Mouse (Mus musculus): ENCODE data around the gene Hsdl2. TPM values are rescaled to one million over a fixed set of nuclear protein-coding genes. Genes with fewer than 3 reads are reported as not detected.

Gene Hsdl2
- polyA plus RNA-seq, 1 experiment from 2014 or later = 54.0 TPM

- Histone ChIP-seq H3K9me3 (ENCODE audit: control insufficient read depth, low read length) (no peaks in the 10 kb centered on the region), H3K9ac (ENCODE audit: low read length) (no peak overlapping the region), H3K36me3 (ENCODE audit: control insufficient read depth, insufficient read depth, low read length) (no peaks in the 10 kb centered on the region), H3K4me2 (ENCODE audit: low read length) (peak overlapping the region; percentile 22; the same call in 1 of the 2 replicates), H3K4me1 (ENCODE audit: control insufficient read depth in 2 of 2, insufficient read depth in 2 of 2, low read length in 2 of 2) (peaks cover 0 to 7% of the 10 kb centered on the region in 2 experiments; a peak in 2 of 4 replicates), H3K27ac (replicated peaks in 1 of 2; ENCODE audit: control insufficient read depth in 1 of 2, insufficient read depth in 1 of 2, low read depth in 2 of 2, low read length in 2 of 2) (peak overlapping the region in 1 of 2 experiments; percentile 34; a peak in 1 of 4 replicates), H3K27me3 (ENCODE audit: control insufficient read depth, insufficient read depth, low read length) (no peaks in the 10 kb centered on the region), H3K4me3 (ENCODE audit: control insufficient read depth in 1 of 2, insufficient read depth in 1 of 2, low read depth in 1 of 2, low read length in 2 of 2) (no peak overlapping the region)
- WGBS = 68% methylated on average over 5 of the region's 5 CpGs
- ATAC-seq (ENCODE audit: insufficient number of reproducible peaks, insufficient read depth, low FRiP score, low read depth) = no peak
Observed at GRCm38 (mm10) chr4:59585097-59585496, 3.7 kb downstream of the Hsdl2 start.

GRCm38 (mm10) chr4:59587215-59587871 is 6.0 kb downstream of the Hsdl2 start:
- Histone ChIP-seq H3K4me3 (ENCODE audit: control insufficient read depth in 1 of 2, insufficient read depth in 1 of 2, low read depth in 1 of 2, low read length in 2 of 2) (no peak overlapping the region), H3K4me1 (ENCODE audit: control insufficient read depth in 2 of 2, insufficient read depth in 2 of 2, low read length in 2 of 2) (peaks cover 0 to 4% of the 10 kb centered on the region in 2 experiments; a peak in 2 of 4 replicates), H3K9ac (ENCODE audit: low read length) (no peak overlapping the region), H3K36me3 (ENCODE audit: control insufficient read depth, insufficient read depth, low read length) (0 out of 2 replicates have a peak, but pooled peaks cover 2% of the 10 kb centered on the region), H3K4me2 (ENCODE audit: low read length) (no peak overlapping the region), H3K27me3 (ENCODE audit: control insufficient read depth, insufficient read depth, low read length) (no peaks in the 10 kb centered on the region), H3K27ac (replicated peaks in 1 of 2; ENCODE audit: control insufficient read depth in 1 of 2, insufficient read depth in 1 of 2, low read depth in 2 of 2, low read length in 2 of 2) (no peak overlapping the region), H3K9me3 (ENCODE audit: control insufficient read depth, low read length) (no peaks in the 10 kb centered on the region)
- 70% methylated on average over 2 of the region's 2 CpGs for WGBS
- no peak for ATAC-seq (ENCODE audit: insufficient number of reproducible peaks, insufficient read depth, low FRiP score, low read depth)

GRCm38 (mm10) chr4:59587872-59588226 is 6.5 kb downstream of the Hsdl2 start:
- no peaks in the 10 kb centered on the region for H3K27me3 ChIP-seq (ENCODE audit: control insufficient read depth, insufficient read depth, low read length)
- WGBS = 96% methylated on average over 1 of the region's 1 CpGs
- no peak overlapping the region for H3K4me3 ChIP-seq (ENCODE audit: control insufficient read depth in 1 of 2, insufficient read depth in 1 of 2, low read depth in 1 of 2, low read length in 2 of 2)
- H3K36me3 ChIP-seq (ENCODE audit: control insufficient read depth, insufficient read depth, low read length) = 0 out of 2 replicates have a peak, but pooled peaks cover 4% of the 10 kb centered on the region
- no peak overlapping the region for H3K27ac ChIP-seq (replicated peaks in 1 of 2; ENCODE audit: control insufficient read depth in 1 of 2, insufficient read depth in 1 of 2, low read depth in 2 of 2, low read length in 2 of 2)
- H3K4me2 ChIP-seq (ENCODE audit: low read length) = no peak overlapping the region
- H3K9ac ChIP-seq (ENCODE audit: low read length) = no peak overlapping the region
- no peaks in the 10 kb centered on the region for H3K9me3 ChIP-seq (ENCODE audit: control insufficient read depth, low read length)
- H3K4me1 ChIP-seq (ENCODE audit: control insufficient read depth in 2 of 2, insufficient read depth in 2 of 2, low read length in 2 of 2) = peaks cover 0 to 4% of the 10 kb centered on the region in 2 experiments; a peak in 1 of 4 replicates
- no peak for ATAC-seq (ENCODE audit: insufficient number of reproducible peaks, insufficient read depth, low FRiP score, low read depth)

GRCm38 (mm10) chr4:59594614-59595013 is 13.3 kb downstream of the Hsdl2 start:
- ATAC-seq (ENCODE audit: insufficient number of reproducible peaks, insufficient read depth, low FRiP score, low read depth) = no peak
- WGBS = 67% methylated on average over 2 of the region's 2 CpGs

GRCm38 (mm10) chr4:59596556-59596955 is 15.2 kb downstream of the Hsdl2 start:
- WGBS = 71% methylated on average over 2 of the region's 2 CpGs
- Histone ChIP-seq H3K9ac (ENCODE audit: low read length) (no peak overlapping the region), H3K36me3 (ENCODE audit: control insufficient read depth, insufficient read depth, low read length) (peaks cover 51% of the 10 kb centered on the region), H3K9me3 (ENCODE audit: control insufficient read depth, low read length) (no peaks in the 10 kb centered on the region), H3K4me2 (ENCODE audit: low read length) (no peak overlapping the region), H3K4me3 (ENCODE audit: control insufficient read depth in 1 of 2, insufficient read depth in 1 of 2, low read depth in 1 of 2, low read length in 2 of 2) (no peak overlapping the region), H3K27ac (replicated peaks in 1 of 2; ENCODE audit: control insufficient read depth in 1 of 2, insufficient read depth in 1 of 2, low read depth in 2 of 2, low read length in 2 of 2) (no peak overlapping the region), H3K4me1 (ENCODE audit: control insufficient read depth in 2 of 2, insufficient read depth in 2 of 2, low read length in 2 of 2) (no peaks in the 10 kb centered on the region), H3K27me3 (ENCODE audit: control insufficient read depth, insufficient read depth, low read length) (no peaks in the 10 kb centered on the region)
- no peak for ATAC-seq (ENCODE audit: insufficient number of reproducible peaks, insufficient read depth, low FRiP score, low read depth)

More at GRCm38 (mm10) chr4:59594614-59595013, 13.3 kb downstream of the Hsdl2 start:
- H3K27ac ChIP-seq (replicated peaks in 1 of 2; ENCODE audit: control insufficient read depth in 1 of 2, insufficient read depth in 1 of 2, low read depth in 2 of 2, low read length in 2 of 2) = no peak overlapping the region
- no peak overlapping the region for H3K4me2 ChIP-seq (ENCODE audit: low read length)
- no peaks in the 10 kb centered on the region for H3K9me3 ChIP-seq (ENCODE audit: control insufficient read depth, low read length)
- H3K4me3 ChIP-seq (ENCODE audit: control insufficient read depth in 1 of 2, insufficient read depth in 1 of 2, low read depth in 1 of 2, low read length in 2 of 2) = no peak overlapping the region
- no peak overlapping the region for H3K9ac ChIP-seq (ENCODE audit: low read length)
- no peaks in the 10 kb centered on the region for H3K27me3 ChIP-seq (ENCODE audit: control insufficient read depth, insufficient read depth, low read length)
- H3K4me1 ChIP-seq (ENCODE audit: control insufficient read depth in 2 of 2, insufficient read depth in 2 of 2, low read length in 2 of 2) = no peaks in the 10 kb centered on the region
- peaks cover 44% of the 10 kb centered on the region for H3K36me3 ChIP-seq (ENCODE audit: control insufficient read depth, insufficient read depth, low read length)

GRCm38 (mm10) chr4:59602704-59603103 is 21.3 kb downstream of the Hsdl2 start:
- Histone ChIP-seq H3K4me1 (ENCODE audit: control insufficient read depth in 2 of 2, insufficient read depth in 2 of 2, low read length in 2 of 2) (no peaks in the 10 kb centered on the region), H3K27ac (replicated peaks in 1 of 2; ENCODE audit: control insufficient read depth in 1 of 2, insufficient read depth in 1 of 2, low read depth in 2 of 2, low read length in 2 of 2) (no peak overlapping the region), H3K27me3 (ENCODE audit: control insufficient read depth, insufficient read depth, low read length) (no peaks in the 10 kb centered on the region), H3K4me2 (ENCODE audit: low read length) (no peak overlapping the region), H3K4me3 (ENCODE audit: control insufficient read depth in 1 of 2, insufficient read depth in 1 of 2, low read depth in 1 of 2, low read length in 2 of 2) (no peak overlapping the region), H3K9ac (ENCODE audit: low read length) (no peak overlapping the region), H3K36me3 (ENCODE audit: control insufficient read depth, insufficient read depth, low read length) (peaks cover 32% of the 10 kb centered on the region), H3K9me3 (ENCODE audit: control insufficient read depth, low read length) (no peaks in the 10 kb centered on the region)
- WGBS = 92% methylated on average over 4 of the region's 4 CpGs
- no peak for ATAC-seq (ENCODE audit: insufficient number of reproducible peaks, insufficient read depth, low FRiP score, low read depth)

- H3K27me3 ChIP-seq (ENCODE audit: control insufficient read depth, insufficient read depth, low read length) = no peaks in the 10 kb centered on the region
- no peaks in the 10 kb centered on the region for H3K4me1 ChIP-seq (ENCODE audit: control insufficient read depth in 2 of 2, insufficient read depth in 2 of 2, low read length in 2 of 2)
- ATAC-seq (ENCODE audit: insufficient number of reproducible peaks, insufficient read depth, low FRiP score, low read depth) = no peak
- no peak overlapping the region for H3K9ac ChIP-seq (ENCODE audit: low read length)
- no peaks in the 10 kb centered on the region for H3K9me3 ChIP-seq (ENCODE audit: control insufficient read depth, low read length)
- H3K27ac ChIP-seq (replicated peaks in 1 of 2; ENCODE audit: control insufficient read depth in 1 of 2, insufficient read depth in 1 of 2, low read depth in 2 of 2, low read length in 2 of 2) = no peak overlapping the region
- H3K4me3 ChIP-seq (ENCODE audit: control insufficient read depth in 1 of 2, insufficient read depth in 1 of 2, low read depth in 1 of 2, low read length in 2 of 2) = no peak overlapping the region
- 80% methylated on average over 3 of the region's 3 CpGs for WGBS
- H3K4me2 ChIP-seq (ENCODE audit: low read length) = no peak overlapping the region
- peaks cover 24% of the 10 kb centered on the region; the same call in 1 of the 2 replicates for H3K36me3 ChIP-seq (ENCODE audit: control insufficient read depth, insufficient read depth, low read length)
Observed at GRCm38 (mm10) chr4:59604892-59605291, 23.5 kb downstream of the Hsdl2 start.

- no peaks in the 10 kb centered on the region for H3K4me1 ChIP-seq (ENCODE audit: control insufficient read depth in 2 of 2, insufficient read depth in 2 of 2, low read length in 2 of 2)
- H3K36me3 ChIP-seq (ENCODE audit: control insufficient read depth, insufficient read depth, low read length) = peaks cover 25% of the 10 kb centered on the region
- H3K9ac ChIP-seq (ENCODE audit: low read length) = no peak overlapping the region
- H3K27me3 ChIP-seq (ENCODE audit: control insufficient read depth, insufficient read depth, low read length) = no peaks in the 10 kb centered on the region
- no peaks in the 10 kb centered on the region for H3K9me3 ChIP-seq (ENCODE audit: control insufficient read depth, low read length)
- no peak overlapping the region for H3K27ac ChIP-seq (replicated peaks in 1 of 2; ENCODE audit: control insufficient read depth in 1 of 2, insufficient read depth in 1 of 2, low read depth in 2 of 2, low read length in 2 of 2)
- no peak overlapping the region for H3K4me2 ChIP-seq (ENCODE audit: low read length)
- ATAC-seq (ENCODE audit: insufficient number of reproducible peaks, insufficient read depth, low FRiP score, low read depth) = no peak
- no peak overlapping the region for H3K4me3 ChIP-seq (ENCODE audit: control insufficient read depth in 1 of 2, insufficient read depth in 1 of 2, low read depth in 1 of 2, low read length in 2 of 2)
- 94% methylated on average over 3 of the region's 3 CpGs for WGBS
Observed at GRCm38 (mm10) chr4:59605501-59605900, 24.1 kb downstream of the Hsdl2 start.
